Mouse (Mus musculus) small intestine, adult 2 months (tissue): ENCODE results near the gene App. TPM values are rescaled to one million over a fixed set of nuclear protein-coding genes. Genes with fewer than 3 reads are reported as not detected.

ENCODE experiments used
- H3K27ac ChIP-seq: fragments of 200-500 bp; 2 replicates; pipeline ENCODE4 v1.5.1; 2012; ENCODE audit warnings: low read depth, low read length, control low read depth, inconsistent platforms; ENCODE audit not compliant: insufficient read depth
- H3K27me3 ChIP-seq: fragments of 200-500 bp; 2 replicates; pipeline ENCODE4 v1.6.1; 2012; ENCODE audit warnings: mild to moderate bottlenecking, moderate library complexity, low read length, inconsistent platforms; ENCODE audit not compliant: control insufficient read depth, insufficient read depth
- H3K36me3 ChIP-seq: fragments of 200-500 bp; 2 replicates; pipeline ENCODE4 v1.6.1; 2012; ENCODE audit warnings: mild to moderate bottlenecking, low read length, control low read depth, inconsistent platforms; ENCODE audit not compliant: control insufficient read depth, insufficient read depth
- H3K4me1 ChIP-seq: fragments of 200-500 bp; 2 replicates; pipeline ENCODE4 v1.6.1; 2012; ENCODE audit warnings: low read length, inconsistent platforms, mixed read lengths; ENCODE audit not compliant: control insufficient read depth, insufficient read depth, insufficient read length
- H3K4me3 ChIP-seq: fragments of 200-500 bp; 2 replicates; pipeline ENCODE4 v1.5.1; 2012; ENCODE audit warnings: low read depth, mild to moderate bottlenecking, control low read depth, inconsistent platforms, low read length, moderate library complexity
- CTCF ChIP-seq: fragments of 200-500 bp; IDR thresholded peaks from 2 replicates; pipeline ENCODE4 v1.5.1; 2012; ENCODE audit warnings: low read depth, mild to moderate bottlenecking, control low read depth, inconsistent platforms, low read length, moderate library complexity, mixed read lengths; ENCODE audit not compliant: insufficient replicate concordance, insufficient read length; ENCODE audit errors: extremely low read depth
- POLR2A ChIP-seq: fragments of 200-500 bp; IDR thresholded peaks from 2 replicates; pipeline ENCODE4 v1.6.1; 2012; ENCODE audit warnings: low read depth, mild to moderate bottlenecking, control low read depth, inconsistent platforms, low read length, moderate library complexity
- WGBS: fragments of 180-500 bp; shearing (Covaris S2); methylation state at CpG from one replicate; pipeline ENCODE4 v1.1.7; 2018; 5-methylcytosine and 5-hydroxymethylcytosine counted together
- polyA plus RNA-seq: library from polyadenylated mRNA; depleted of rRNA; stranded (reverse); fragments of >200 nt; gene quantifications from 2 replicates; pipeline ENCODE4 v1.2.3, GENCODE M21; 2012

The App gene
- polyA plus RNA-seq, 1 experiment: 387 TPM

- Histone ChIP-seq H3K4me3 (no peak overlapping the region), H3K27me3 (no peaks in the 10 kb centered on the region), H3K4me1 (no peaks in the 10 kb centered on the region), H3K27ac (no peak overlapping the region), H3K36me3 (peaks cover 31% of the 10 kb centered on the region)
- 90% methylated on average over 5 of the region's 5 CpGs for WGBS
- TF ChIP-seq CTCF: no peak
- no peak for TF ChIP-seq POLR2A
Observed at GRCm38 (mm10) chr16:85019273-85019672, 154.3 kb downstream of the App start.

- Histone ChIP-seq H3K36me3 (peaks cover 36% of the 10 kb centered on the region), H3K27me3 (no peaks in the 10 kb centered on the region), H3K4me3 (no peak overlapping the region), H3K4me1 (no peaks in the 10 kb centered on the region), H3K27ac (no peak overlapping the region)
- TF ChIP-seq POLR2A (no peak), CTCF (no peak)
- 85% methylated on average over 7 of the region's 7 CpGs for WGBS
Observed at GRCm38 (mm10) chr16:85017845-85018244, 155.7 kb downstream of the App start.

GRCm38 (mm10) chr16:85012695-85013094 is 160.9 kb downstream of the App start:
- Histone ChIP-seq H3K36me3 (peaks cover 42% of the 10 kb centered on the region), H3K4me1 (no peaks in the 10 kb centered on the region), H3K4me3 (no peak overlapping the region), H3K27ac (no peak overlapping the region), H3K27me3 (no peaks in the 10 kb centered on the region)
- TF ChIP-seq CTCF (no peak), POLR2A (no peak)
- WGBS: 86% methylated on average over 3 of the region's 3 CpGs

GRCm38 (mm10) chr16:85012172-85012571 is 161.4 kb downstream of the App start:
- WGBS: 97% methylated on average over 5 of the region's 5 CpGs
- Histone ChIP-seq H3K4me1 (no peaks in the 10 kb centered on the region), H3K27ac (no peak overlapping the region), H3K27me3 (no peaks in the 10 kb centered on the region), H3K36me3 (peaks cover 40% of the 10 kb centered on the region), H3K4me3 (no peak overlapping the region)
- TF ChIP-seq CTCF (no peak), POLR2A (no peak)

GRCm38 (mm10) chr16:85010651-85011050 is 162.9 kb downstream of the App start:
- no peak overlapping the region for H3K27ac ChIP-seq
- TF ChIP-seq CTCF: no peak
- TF ChIP-seq POLR2A: no peak
- no peaks in the 10 kb centered on the region for H3K4me1 ChIP-seq
- peaks cover 37% of the 10 kb centered on the region for H3K36me3 ChIP-seq
- H3K4me3 ChIP-seq: no peak overlapping the region
- WGBS: 93% methylated on average over 2 of the region's 2 CpGs
- no peaks in the 10 kb centered on the region for H3K27me3 ChIP-seq

GRCm38 (mm10) chr16:85008866-85009645 is 164.5 kb downstream of the App start:
- no peaks in the 10 kb centered on the region for H3K4me1 ChIP-seq
- H3K27ac ChIP-seq: no peak overlapping the region
- H3K4me3 ChIP-seq: no peak overlapping the region
- no peaks in the 10 kb centered on the region for H3K27me3 ChIP-seq
- WGBS: 86% methylated on average over 9 of the region's 9 CpGs
- peaks cover 25% of the 10 kb centered on the region for H3K36me3 ChIP-seq
- TF ChIP-seq POLR2A (no peak), CTCF (no peak)

- 89% methylated on average over 5 of the region's 5 CpGs for WGBS
Observed at GRCm38 (mm10) chr16:85001939-85002556, 171.5 kb downstream of the App start.

More at GRCm38 (mm10) chr16:85001939-85002556, 171.5 kb downstream of the App start:
- Histone ChIP-seq H3K36me3 (peaks cover 10% of the 10 kb centered on the region), H3K4me3 (no peak overlapping the region), H3K27ac (no peak overlapping the region), H3K27me3 (no peaks in the 10 kb centered on the region), H3K4me1 (no peaks in the 10 kb centered on the region)
- no peak for TF ChIP-seq CTCF
- no peak for TF ChIP-seq POLR2A
